Mouse (Mus musculus) neural tube, embryonic 14.5 days (tissue): ENCODE data around the gene Trim8. TPM values are rescaled to one million over a fixed set of nuclear protein-coding genes. Genes with fewer than 3 reads are reported as not detected.
A peak's percentile ranks its signal among the peaks of the same experiment; 100 is the strongest.

ENCODE experiments used
- ATAC-seq: fragments of 200-750 bp; cut with Nextera tagmentation; 2 replicates; pipeline ENCODE4 v1.8.0; 2017; ENCODE audit warnings: low read depth, mild to moderate bottlenecking, moderate TSS enrichment, moderate library complexity
- H3K27ac ChIP-seq: fragments of 300-500 bp; sonication (generic); 2 replicates; pipeline ENCODE4 v1.5.1; 2014; ENCODE audit warnings: low read depth, mild to moderate bottlenecking, control low read depth, low read length, moderate library complexity, mixed read lengths
- H3K27me3 ChIP-seq: fragments of 300-500 bp; sonication (generic); 2 replicates; pipeline ENCODE4 v1.6.1; 2014; ENCODE audit warnings: low read length; ENCODE audit not compliant: control insufficient read depth, insufficient read depth
- H3K36me3 ChIP-seq: fragments of 300-500 bp; sonication (generic); 2 replicates; pipeline ENCODE4 v1.6.1; 2014; ENCODE audit warnings: low read length, mixed read lengths; ENCODE audit not compliant: control insufficient read depth, insufficient read depth
- H3K4me1 ChIP-seq: fragments of 300-500 bp; sonication (generic); 2 replicates; pipeline ENCODE4 v1.6.1; 2014; ENCODE audit warnings: low read length; ENCODE audit not compliant: control insufficient read depth, insufficient read depth
- H3K4me2 ChIP-seq: fragments of 300-500 bp; sonication (generic); 2 replicates; pipeline ENCODE4 v1.6.1; 2014; ENCODE audit warnings: mild to moderate bottlenecking, low read depth, low read length, control low read depth
- H3K4me3 ChIP-seq: fragments of 300-500 bp; sonication (generic); 2 replicates; pipeline ENCODE4 v1.5.1; 2014; ENCODE audit warnings: low read depth, low read length, control low read depth, mixed read lengths
- H3K9ac ChIP-seq: fragments of 300-500 bp; sonication (generic); replicated peaks from 2 replicates; pipeline ENCODE4 v1.6.1; 2014; ENCODE audit warnings: low read depth, mild to moderate bottlenecking, control low read depth, low read length, mixed read lengths
- H3K9me3 ChIP-seq: fragments of 300-500 bp; sonication (generic); 2 replicates; pipeline ENCODE4 v1.6.1; 2016; ENCODE audit warnings: low read length; ENCODE audit not compliant: control insufficient read depth
- WGBS: fragments of 180-500 bp; shearing (Covaris S2); extraction: QIAGEN DNeasy Blood & Tissue Kit; methylation state at CpG from one replicate; pipeline ENCODE4 v1.1.7; 2014; 5-methylcytosine and 5-hydroxymethylcytosine counted together
- polyA plus RNA-seq: library from polyadenylated mRNA; unstranded; fragments of >200 nt; fragmentation: Nextera tagmentation; extraction: Ambion mirVana; gene quantifications from 2 replicates; pipeline ENCODE4 v1.2.1, GENCODE M21; 2014

The Trim8 gene
- polyA plus RNA-seq, 1 experiment from 2014 or later: 32.2 TPM

DNA sequence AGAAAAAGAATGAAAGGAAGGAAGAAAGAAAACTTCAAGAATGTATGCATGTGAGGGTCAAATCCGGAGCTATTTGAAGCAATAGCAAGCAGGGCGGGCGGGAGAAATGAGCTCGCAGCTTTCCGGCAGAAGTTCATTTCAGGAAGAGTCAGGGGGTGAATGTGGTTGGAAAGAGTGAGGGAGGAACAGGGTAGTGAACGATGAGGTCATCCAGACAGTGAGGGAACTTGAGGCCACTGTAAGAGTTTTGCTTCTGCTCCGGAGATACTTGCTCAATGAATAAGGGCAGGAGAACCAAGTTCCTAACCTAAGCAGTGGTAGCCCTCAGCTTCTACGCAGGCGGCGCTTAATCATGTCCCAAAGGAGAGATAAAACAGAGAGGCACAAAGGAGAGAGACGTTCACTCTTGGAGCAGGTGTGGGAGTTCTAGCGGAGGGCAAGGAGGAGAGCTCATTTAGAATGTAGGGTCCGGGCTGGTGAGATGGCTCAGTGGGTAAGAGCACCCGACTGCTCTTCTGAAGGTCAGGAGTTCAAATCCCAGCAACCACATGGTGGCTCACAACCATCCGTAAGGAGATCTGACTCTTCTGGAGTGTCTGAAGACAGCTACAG lies 21.0 kb downstream of the Trim8 start:
- peaks cover 52% of the 10 kb centered on the region for H3K4me1 ChIP-seq
- no peaks in the 10 kb centered on the region for H3K27me3 ChIP-seq
- H3K4me3 ChIP-seq: no peak overlapping the region
- H3K9ac ChIP-seq: no peak overlapping the region
- WGBS: 32% methylated on average over 15 of the region's 15 CpGs
- ATAC-seq: no peak
- H3K36me3 ChIP-seq: no peaks in the 10 kb centered on the region
- H3K27ac ChIP-seq: no peak overlapping the region
- H3K4me2 ChIP-seq: no peak overlapping the region
- H3K9me3 ChIP-seq: no peaks in the 10 kb centered on the region

DNA sequence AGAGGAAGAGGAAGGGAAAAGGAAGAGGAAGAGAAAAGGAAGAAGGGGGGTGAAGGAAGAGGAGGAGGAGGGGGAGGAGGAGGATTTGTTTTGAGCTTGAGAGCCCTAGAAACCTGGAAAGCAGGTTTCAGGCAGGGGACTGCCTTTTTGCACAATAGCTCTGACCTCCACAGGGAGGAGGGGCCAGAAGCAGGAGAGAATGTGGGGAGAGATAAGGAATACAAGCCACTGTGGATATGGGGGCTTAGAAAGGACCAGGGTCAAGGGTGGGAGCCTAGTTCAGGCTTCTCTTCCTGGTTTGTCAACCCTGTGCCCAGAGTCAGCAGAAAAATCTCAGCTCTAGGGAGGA lies 21.6 kb downstream of the Trim8 start:
- no peak overlapping the region; the same call in 1 of the 2 replicates for H3K9ac ChIP-seq
- H3K4me3 ChIP-seq: no peak overlapping the region; the same call in 1 of the 2 replicates
- peak overlapping the region; percentile 36; the same call in 1 of the 2 replicates for H3K4me2 ChIP-seq
- H3K27me3 ChIP-seq: no peaks in the 10 kb centered on the region
- no peaks in the 10 kb centered on the region for H3K36me3 ChIP-seq
- H3K27ac ChIP-seq: peak overlapping the region; percentile 76
- peaks cover 52% of the 10 kb centered on the region for H3K4me1 ChIP-seq
- H3K9me3 ChIP-seq: no peaks in the 10 kb centered on the region
- no peak for ATAC-seq

DNA sequence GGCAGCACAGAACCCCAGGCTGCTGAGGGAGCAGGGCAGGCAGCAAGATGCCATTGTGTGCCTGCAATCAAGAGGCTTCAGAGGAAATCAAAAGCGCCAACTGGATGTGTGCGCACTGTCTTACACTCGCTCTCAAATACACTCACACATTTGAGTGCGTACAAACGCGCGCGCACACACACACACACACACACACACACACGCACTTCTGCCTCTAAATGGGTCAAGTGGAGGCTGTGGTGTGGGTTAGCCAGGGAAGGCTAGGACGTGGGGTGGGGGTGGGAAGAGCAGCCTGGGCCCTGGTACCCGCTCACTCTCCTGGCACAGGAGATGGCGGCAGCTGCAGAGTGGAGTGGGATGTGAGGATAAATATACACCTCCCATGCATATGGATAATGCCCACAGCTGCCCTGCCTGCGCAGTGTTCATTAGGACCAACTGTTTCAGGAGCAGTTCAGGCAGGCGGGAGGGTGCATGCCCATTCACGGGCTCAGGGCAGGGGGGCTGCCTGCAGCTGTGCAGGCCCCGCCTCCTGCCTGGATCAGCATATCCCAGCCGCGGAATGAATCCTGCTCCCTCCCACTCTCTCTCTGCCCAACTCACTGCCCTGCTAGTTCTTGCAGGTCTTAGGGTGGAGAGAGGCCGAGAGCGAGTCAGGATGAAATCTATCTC lies 22.1 kb downstream of the Trim8 start:
- Histone ChIP-seq H3K4me1 (peaks cover 54% of the 10 kb centered on the region), H3K27ac (peak overlapping the region; percentile 76), H3K4me2 (peak overlapping the region; percentile 36), H3K9ac (peak overlapping the region; percentile 16; the same call in 1 of the 2 replicates), H3K36me3 (no peaks in the 10 kb centered on the region), H3K9me3 (no peaks in the 10 kb centered on the region), H3K27me3 (no peaks in the 10 kb centered on the region), H3K4me3 (peak overlapping the region; percentile 6; the same call in 1 of the 2 replicates)
- 4% methylated on average over 20 of the region's 20 CpGs for WGBS
- peak; percentile 89 for ATAC-seq

DNA sequence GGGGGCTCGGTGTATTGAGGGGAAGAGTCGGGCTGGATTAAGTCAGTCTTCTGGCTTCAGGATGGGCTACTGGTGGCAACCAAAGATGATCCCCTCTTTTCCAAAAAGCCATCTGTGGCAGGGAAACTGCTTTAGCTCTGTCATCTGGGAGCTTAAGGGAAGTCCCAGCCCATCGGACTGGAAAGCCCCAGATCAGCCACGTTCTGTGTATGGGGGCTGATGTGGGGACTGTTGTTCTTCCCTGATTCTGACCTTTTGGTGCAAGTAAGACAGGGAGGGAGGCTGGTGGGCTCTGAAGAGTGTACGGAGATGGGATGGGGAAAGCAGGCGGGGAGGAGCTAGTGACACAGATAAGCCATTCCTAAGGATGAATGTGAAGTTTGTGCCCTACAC lies 22.6 kb downstream of the Trim8 start:
- Histone ChIP-seq H3K27me3 (no peaks in the 10 kb centered on the region), H3K4me1 (peaks cover 58% of the 10 kb centered on the region), H3K4me3 (no peak overlapping the region), H3K9ac (0 out of 2 replicates have a peak overlapping the region, but pooled peaks have one; percentile 16), H3K27ac (peak overlapping the region; percentile 76), H3K4me2 (peak overlapping the region; percentile 36), H3K9me3 (no peaks in the 10 kb centered on the region), H3K36me3 (no peaks in the 10 kb centered on the region)
- ATAC-seq: no peak
- 13% methylated on average over 6 of the region's 6 CpGs for WGBS

DNA sequence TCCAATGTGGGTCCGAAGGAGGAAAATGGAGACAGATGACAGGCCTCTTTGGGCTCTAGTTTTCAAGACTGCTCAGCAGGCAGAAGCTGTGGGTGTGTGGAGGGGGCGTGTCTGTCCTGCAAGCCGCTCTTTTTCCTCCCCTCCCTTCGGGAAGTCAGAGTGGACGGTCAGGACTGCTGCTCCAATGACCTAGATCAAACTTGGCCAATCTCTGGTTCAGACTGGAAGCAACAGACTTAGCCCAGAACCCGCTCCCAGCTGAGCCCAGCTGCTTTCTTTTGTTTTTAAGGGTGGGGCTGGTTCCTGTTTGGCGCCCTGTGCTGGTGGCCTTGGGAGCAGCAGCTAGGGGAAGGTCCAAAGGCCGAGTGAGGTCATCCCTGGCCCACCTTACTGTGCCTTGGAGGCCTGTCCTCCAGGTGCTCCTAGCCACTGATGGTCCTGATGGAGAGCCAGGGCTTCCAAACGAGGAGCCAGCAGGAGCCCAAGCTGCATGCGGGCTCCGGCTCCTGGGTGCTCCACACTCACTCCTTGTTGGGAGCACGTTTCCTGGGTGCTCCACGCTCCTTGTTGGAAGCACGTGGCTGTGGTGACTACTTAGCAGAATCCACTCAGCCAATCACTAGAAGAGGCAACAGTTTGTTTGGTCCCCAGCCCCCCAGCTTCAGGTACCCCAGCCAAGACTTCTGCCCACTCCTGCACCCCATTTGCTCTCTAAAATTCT lies 23.3 kb downstream of the Trim8 start:
- H3K36me3 ChIP-seq: no peaks in the 10 kb centered on the region
- peak overlapping the region; percentile 36; the same call in 1 of the 2 replicates for H3K4me2 ChIP-seq
- ATAC-seq: no peak
- H3K4me3 ChIP-seq: no peak overlapping the region
- no peaks in the 10 kb centered on the region for H3K9me3 ChIP-seq
- H3K4me1 ChIP-seq: peaks cover 65% of the 10 kb centered on the region
- H3K9ac ChIP-seq: no peak overlapping the region
- 33% methylated on average over 14 of the region's 14 CpGs for WGBS
- peak overlapping the region; percentile 76; the same call in 1 of the 2 replicates for H3K27ac ChIP-seq
- H3K27me3 ChIP-seq: no peaks in the 10 kb centered on the region

DNA sequence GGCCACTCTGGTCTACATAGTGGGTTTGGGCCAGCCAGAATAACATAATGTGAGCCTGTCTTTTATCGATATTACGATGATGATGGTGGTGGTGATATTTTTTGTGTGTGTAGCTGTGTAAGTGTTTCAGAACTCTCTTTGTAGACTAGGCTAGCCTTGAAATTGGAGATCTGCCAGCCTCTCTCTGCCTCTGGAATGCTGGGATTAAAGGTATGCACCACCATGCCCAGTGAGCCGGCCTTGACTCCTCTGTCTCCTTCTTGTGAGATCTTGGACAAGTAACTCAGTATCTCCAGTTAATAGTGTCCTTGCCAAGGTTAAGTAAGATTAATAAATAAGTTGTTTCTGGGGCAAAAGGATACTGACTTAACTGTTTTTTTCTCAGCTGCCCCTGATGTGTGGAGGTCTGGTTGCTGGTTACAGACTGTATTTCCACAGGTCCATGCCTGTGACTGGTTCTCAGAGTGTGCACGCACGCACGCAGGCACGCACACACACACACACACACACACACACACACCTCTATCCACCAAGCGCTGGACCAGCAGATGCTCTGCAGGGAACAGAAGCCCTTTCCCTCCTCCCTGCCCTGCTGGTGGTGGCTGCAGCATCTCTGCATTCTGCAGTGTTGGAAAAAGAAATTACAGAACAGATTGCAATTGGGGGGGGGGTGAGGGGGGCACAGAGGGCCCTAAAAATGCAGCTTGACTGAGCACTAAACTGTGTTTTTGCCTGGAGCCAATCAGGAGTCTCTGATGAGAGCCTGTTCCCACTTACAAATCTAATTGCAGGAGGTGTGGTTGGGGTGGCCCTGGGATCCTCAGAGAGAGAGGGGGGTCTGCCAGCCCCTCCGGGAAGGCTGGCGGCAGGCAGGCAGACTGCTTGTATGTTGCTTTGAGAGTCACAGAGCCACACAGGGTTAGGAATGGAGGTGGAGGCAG lies 24.5 kb downstream of the Trim8 start:
- WGBS: 41% methylated on average over 10 of the region's 10 CpGs
- Histone ChIP-seq H3K4me1 (peaks cover 77% of the 10 kb centered on the region), H3K4me2 (no peak overlapping the region), H3K36me3 (no peaks in the 10 kb centered on the region), H3K27me3 (no peaks in the 10 kb centered on the region), H3K4me3 (no peak overlapping the region), H3K9ac (no peak overlapping the region), H3K9me3 (no peaks in the 10 kb centered on the region), H3K27ac (0 out of 2 replicates have a peak overlapping the region, but pooled peaks have one; percentile 3)
- no peak for ATAC-seq

DNA sequence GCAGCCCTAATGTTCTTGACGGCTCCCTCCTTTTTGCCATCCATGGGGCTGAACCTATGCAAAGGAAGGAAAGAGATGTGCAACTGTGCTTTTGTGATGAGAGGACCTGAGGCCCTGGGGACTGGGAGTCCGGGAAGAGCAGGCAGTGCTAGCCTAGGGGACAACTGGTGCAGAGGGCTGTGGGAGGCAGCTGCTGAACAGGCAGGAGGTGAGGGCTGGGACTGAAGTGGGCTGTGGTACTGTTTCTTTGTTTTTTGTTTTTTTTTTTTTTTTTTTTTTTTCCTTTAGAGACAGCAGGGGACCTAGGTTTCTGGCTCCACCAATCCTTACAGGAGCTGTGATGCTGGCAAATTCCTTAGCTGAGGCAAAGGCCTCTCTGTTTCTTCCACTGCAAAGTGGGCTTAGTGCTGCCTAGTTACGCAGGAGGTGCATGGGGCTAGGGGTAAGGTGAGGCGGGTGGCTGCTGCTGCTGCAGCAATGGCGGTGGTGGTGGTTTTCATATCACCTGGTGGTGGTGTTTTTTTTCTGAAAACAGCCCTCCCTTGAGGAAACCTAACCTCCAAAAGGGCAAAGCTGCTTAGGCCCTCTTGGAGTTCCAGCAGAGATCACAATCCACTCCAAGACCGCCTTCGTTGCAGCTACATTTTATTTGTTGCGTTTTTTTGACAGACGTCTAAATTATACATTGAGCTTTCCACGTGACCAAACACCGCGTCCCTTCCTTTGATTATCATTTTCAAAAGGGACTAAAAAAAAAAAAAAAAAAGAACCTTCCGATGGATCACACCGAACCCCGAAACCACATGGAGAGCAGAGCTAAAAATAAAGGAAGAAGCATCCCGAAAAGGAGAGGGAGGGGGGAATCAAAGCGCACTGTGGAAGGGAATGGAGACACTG lies 26.4 kb downstream of the Trim8 start:
- Histone ChIP-seq H3K27me3 (no peaks in the 10 kb centered on the region), H3K9ac (no peak overlapping the region; the same call in 1 of the 2 replicates), H3K36me3 (no peaks in the 10 kb centered on the region), H3K27ac (peak overlapping the region; percentile 87), H3K4me3 (peak overlapping the region; percentile 7; the same call in 1 of the 2 replicates), H3K9me3 (no peaks in the 10 kb centered on the region), H3K4me2 (peak overlapping the region; percentile 48), H3K4me1 (peaks cover 94% of the 10 kb centered on the region)
- 9% methylated on average over 17 of the region's 17 CpGs for WGBS
- no peak for ATAC-seq
